ENCODE assay signal across 23 mouse cellular contexts in genomic region chr14:25543927-25544326, GRCm38 (mm10).
DNase-seq lines count a peak whose midpoint lies in the region; ATAC-seq lines count a peak whose summit lies in the region.
"Had no signal": no experiment of that assay in that cellular context is flagged by ENCODE, and none has a peak within 500 bp of the region (broad histone marks: within the 10 kb centered on the region; RNA-seq: fewer than 3 reads in every experiment).

No protein-coding gene starts in this region.

- no peak overlapping the region for H3K4me3 ChIP-seq in hindbrain, embryonic 13.5 days
- no peak overlapping the region for H3K4me3 ChIP-seq in hindbrain, embryonic 11.5 days (ENCODE audit: low read depth, low read length)
- no peak overlapping the region for H3K4me3 ChIP-seq in limb, embryonic 15.5 days
- H3K4me3 ChIP-seq in limb, embryonic 10.5 days, result no peak overlapping the region
- no peak overlapping the region for H3K4me3 ChIP-seq in midbrain, embryonic 13.5 days (replicated peaks)
- no peak overlapping the region for H3K4me3 ChIP-seq in midbrain, embryonic 10.5 days

- peaks cover 64% of the 10 kb centered on the region for H3K4me1 ChIP-seq in hindbrain, embryonic 13.5 days (replicated peaks)
- peaks cover 9% of the 10 kb centered on the region; the same call in 1 of the 2 replicates for H3K4me1 ChIP-seq in hindbrain, embryonic 11.5 days (replicated peaks; ENCODE audit: control insufficient read depth, insufficient read depth, low read length)
- peaks cover 69% of the 10 kb centered on the region for H3K4me1 ChIP-seq in limb, embryonic 15.5 days
- H3K4me1 ChIP-seq in limb, embryonic 10.5 days, result peaks cover 58% of the 10 kb centered on the region
- H3K4me1 ChIP-seq in midbrain, embryonic 13.5 days (replicated peaks), result peaks cover 61% of the 10 kb centered on the region
- H3K4me1 ChIP-seq in midbrain, embryonic 10.5 days, result peaks cover 36% of the 10 kb centered on the region

- H3K4me2 ChIP-seq in hindbrain, embryonic 13.5 days, result no peak overlapping the region
- no peak overlapping the region for H3K4me2 ChIP-seq in hindbrain, embryonic 11.5 days (replicated peaks; ENCODE audit: low read depth, low read length)
- no peak overlapping the region for H3K4me2 ChIP-seq in limb, embryonic 15.5 days
- H3K4me2 ChIP-seq in midbrain, embryonic 13.5 days (replicated peaks), result no peak overlapping the region

- H3K9me3 ChIP-seq in hindbrain, embryonic 13.5 days, result no peaks in the 10 kb centered on the region
- H3K9me3 ChIP-seq in hindbrain, embryonic 11.5 days (ENCODE audit: control insufficient read depth, low read length), result no peaks in the 10 kb centered on the region
- H3K9me3 ChIP-seq in limb, embryonic 15.5 days, result no peaks in the 10 kb centered on the region
- no peaks in the 10 kb centered on the region for H3K9me3 ChIP-seq in limb, embryonic 10.5 days (replicated peaks)
- H3K9me3 ChIP-seq in midbrain, embryonic 13.5 days, result no peaks in the 10 kb centered on the region
- H3K9me3 ChIP-seq in midbrain, embryonic 10.5 days (replicated peaks), result no peaks in the 10 kb centered on the region

- H3K9ac ChIP-seq in hindbrain, embryonic 13.5 days, result no peak overlapping the region
- no peak overlapping the region for H3K9ac ChIP-seq in hindbrain, embryonic 11.5 days (ENCODE audit: low read depth, low read length)
- no peak overlapping the region for H3K9ac ChIP-seq in limb, embryonic 15.5 days
- H3K9ac ChIP-seq in midbrain, embryonic 13.5 days (replicated peaks), result no peak overlapping the region

- H3K27ac ChIP-seq in hindbrain, embryonic 13.5 days, result 0 out of 2 replicates have a peak overlapping the region, but pooled peaks have one; percentile 23
- no peak overlapping the region for H3K27ac ChIP-seq in hindbrain, embryonic 11.5 days (ENCODE audit: low read depth, low read length)
- H3K27ac ChIP-seq in limb, embryonic 15.5 days, result peak overlapping the region; percentile 60; the same call in 1 of the 2 replicates
- H3K27ac ChIP-seq in limb, embryonic 10.5 days, result no peak overlapping the region
- peak overlapping the region; percentile 36; the same call in 1 of the 2 replicates for H3K27ac ChIP-seq in midbrain, embryonic 13.5 days
- no peak overlapping the region for H3K27ac ChIP-seq in midbrain, embryonic 10.5 days (replicated peaks)

- 95% methylated on average over 4 of the region's 4 CpGs for WGBS in hindbrain, embryonic 13.5 days
- 96% methylated on average over 4 of the region's 4 CpGs for WGBS in hindbrain, embryonic 11.5 days
- WGBS in limb, embryonic 15.5 days, result 88% methylated on average over 4 of the region's 4 CpGs
- 97% methylated on average over 4 of the region's 4 CpGs for WGBS in limb, embryonic 10.5 days
- WGBS in midbrain, embryonic 13.5 days, result 95% methylated on average over 4 of the region's 4 CpGs
- 92% methylated on average over 4 of the region's 4 CpGs for WGBS in midbrain, embryonic 10.5 days

- H3K27me3 ChIP-seq in hindbrain, embryonic 13.5 days, result no peaks in the 10 kb centered on the region
- no peaks in the 10 kb centered on the region for H3K27me3 ChIP-seq in hindbrain, embryonic 11.5 days (ENCODE audit: control insufficient read depth, insufficient read depth, low read length)
- no peaks in the 10 kb centered on the region for H3K27me3 ChIP-seq in limb, embryonic 15.5 days
- no peaks in the 10 kb centered on the region for H3K27me3 ChIP-seq in limb, embryonic 10.5 days (ENCODE audit: low read depth, poor library complexity, severe bottlenecking)
- no peaks in the 10 kb centered on the region for H3K27me3 ChIP-seq in midbrain, embryonic 13.5 days
- no peaks in the 10 kb centered on the region for H3K27me3 ChIP-seq in midbrain, embryonic 10.5 days (ENCODE audit: low read depth, poor library complexity, severe bottlenecking)
- H3K27me3 ChIP-seq: CH12.LX, Patski had no signal

- ATAC-seq in hindbrain, embryonic 13.5 days (ENCODE audit: low FRiP score), result no peak
- ATAC-seq in hindbrain, embryonic 11.5 days (ENCODE audit: low FRiP score), result no peak
- no peak for ATAC-seq in limb, embryonic 15.5 days (ENCODE audit: insufficient number of reproducible peaks, low FRiP score, low TSS enrichment, low read depth)
- no peak for ATAC-seq in midbrain, embryonic 13.5 days
- ATAC-seq: activated CD4-positive, CD25-positive, alpha-beta regulatory T cell, adult 4 months; CD4-positive, CD25-positive, alpha-beta regulatory T cell, adult 4 months; Patski had no signal

- DNase-seq in adrenal gland, adult 2 months, result peak; percentile 61
- no peak for DNase-seq in adrenal gland, postnatal 4 days (ENCODE audit: low spot score in 2 of 2)
- no peak for DNase-seq in hindbrain, embryonic 11.5 days (ENCODE audit: low spot score)
- DNase-seq in limb, embryonic 10.5 days (ENCODE audit: low spot score), result no peak
- no peak for DNase-seq in midbrain, embryonic 10.5 days (ENCODE audit: low spot score)
- DNase-seq: adrenal gland, adult 8-10 months; adrenal gland, postnatal 10 days; adrenal gland, postnatal 14 days; adrenal gland, postnatal 25 days; adrenal gland, postnatal 36 days; B cell, adult 2 months; cerebellum, adult 11 months; cerebellum, adult 11-12 months; cerebellum, adult 18-20 months; cerebellum, adult 2 months had no signal

- peaks cover 39% of the 10 kb centered on the region for H3K36me3 ChIP-seq in hindbrain, embryonic 13.5 days
- H3K36me3 ChIP-seq in hindbrain, embryonic 11.5 days (ENCODE audit: control insufficient read depth, insufficient read depth, low read length), result peaks cover 8% of the 10 kb centered on the region; the same call in 1 of the 2 replicates
- H3K36me3 ChIP-seq in limb, embryonic 15.5 days, result peaks cover 34% of the 10 kb centered on the region
- H3K36me3 ChIP-seq in limb, embryonic 10.5 days, result peaks cover 85% of the 10 kb centered on the region
- H3K36me3 ChIP-seq in midbrain, embryonic 13.5 days, result peaks cover 61% of the 10 kb centered on the region
- H3K36me3 ChIP-seq in midbrain, embryonic 10.5 days, result peaks cover 98% of the 10 kb centered on the region
- H3K36me3 ChIP-seq: G1E had no signal

Comparison
In these comparisons a context has a peak if more than half of its experiments do, and no peak if none do; other contexts are left out.
1. H3K27ac ChIP-seq: peak in hindbrain, embryonic 13.5 days (single experiment), limb, embryonic 15.5 days (single experiment) and midbrain, embryonic 13.5 days (single experiment); none in hindbrain, embryonic 11.5 days (single experiment), limb, embryonic 10.5 days (single experiment) and midbrain, embryonic 10.5 days (single experiment).